8 mouse cellular contexts compared by ENCODE assay signal in the genomic region with DNA sequence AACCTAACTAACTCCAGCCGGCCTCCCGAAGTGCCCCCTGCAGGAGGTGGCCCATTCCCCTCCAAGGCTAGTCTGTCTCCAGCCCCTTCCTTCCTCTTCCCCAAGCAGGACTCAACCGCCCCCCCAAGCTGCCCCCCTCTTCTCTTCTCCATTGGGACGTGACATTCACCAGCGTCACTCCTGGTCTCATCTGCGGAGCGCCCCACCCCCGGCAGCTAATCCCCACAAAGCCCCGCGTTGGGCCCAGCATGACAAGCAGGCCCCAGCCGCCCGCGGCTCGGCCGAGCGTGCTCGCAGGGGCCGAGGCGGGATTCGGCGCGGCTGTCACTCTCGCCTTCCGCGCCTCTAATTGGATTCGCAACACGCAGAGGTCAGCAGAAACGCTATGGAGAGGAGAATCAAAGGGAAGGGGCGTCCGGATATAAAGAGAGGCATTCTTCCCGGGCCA.
DNase-seq lines count a peak whose midpoint lies in the region; ATAC-seq and TF ChIP-seq lines count a peak whose summit lies in the region.

No protein-coding gene starts in this region.

- H3K27me3 ChIP-seq in heart, adult 2 months (ENCODE audit: control insufficient read depth, insufficient read depth, low read length): no peaks in the 10 kb centered on the region
- H3K27me3 ChIP-seq in limb, embryonic 11.5 days (ENCODE audit: control insufficient read depth, insufficient read depth, low read length): no peaks in the 10 kb centered on the region

- no peaks in the 10 kb centered on the region for H3K4me1 ChIP-seq in heart, adult 2 months (ENCODE audit: control insufficient read depth, insufficient read depth, low read length)
- H3K4me1 ChIP-seq in limb, embryonic 11.5 days (ENCODE audit: control insufficient read depth, insufficient read depth, low read length): peaks cover 46% of the 10 kb centered on the region

- ATAC-seq in granulocyte monocyte progenitor cell, adult 5-6 weeks (replicated peaks; ENCODE audit: poor library complexity, severe bottlenecking): peak; percentile 71
- peak; percentile 68 for ATAC-seq in limb, embryonic 11.5 days (ENCODE audit: insufficient number of reproducible peaks, low FRiP score, low TSS enrichment, low read depth)

- no peak overlapping the region for H3K4me3 ChIP-seq in heart, adult 2 months
- H3K4me3 ChIP-seq in limb, embryonic 11.5 days (ENCODE audit: low read depth, low read length): peak overlapping the region; percentile 22

- H3K9ac ChIP-seq in heart, adult 2 months (ENCODE audit: low read depth, low read length): 0 out of 2 replicates have a peak overlapping the region, but pooled peaks have one; percentile 3
- peak overlapping the region; percentile 39 for H3K9ac ChIP-seq in limb, embryonic 11.5 days (ENCODE audit: low read length)

- H3K27ac ChIP-seq in heart, adult 2 months: no peak overlapping the region
- H3K27ac ChIP-seq in limb, embryonic 11.5 days (replicated peaks; ENCODE audit: low read depth, low read length): no peak overlapping the region; the same call in 1 of the 2 replicates

- H3K79me2 ChIP-seq in heart, adult 2 months (replicated peaks; ENCODE audit: control insufficient read depth, insufficient read depth, low read length): no peaks in the 10 kb centered on the region

- no peaks in the 10 kb centered on the region for H3K9me3 ChIP-seq in limb, embryonic 11.5 days (ENCODE audit: control insufficient read depth, low read length)

- peak overlapping the region; percentile 60 for H3K4me2 ChIP-seq in limb, embryonic 11.5 days (ENCODE audit: low read depth, severe bottlenecking)

- no peaks in the 10 kb centered on the region for H3K36me3 ChIP-seq in heart, adult 2 months (ENCODE audit: control insufficient read depth, insufficient read depth, low read length)
- no peaks in the 10 kb centered on the region for H3K36me3 ChIP-seq in limb, embryonic 11.5 days (ENCODE audit: control insufficient read depth, insufficient read depth, low read length)

- no peak for TF ChIP-seq POLR2A in heart, adult 2 months (IDR thresholded peaks at IDR 0.05; ENCODE audit: insufficient read depth, low read depth, low read length)

- intact Hi-C loops in heart, adult 2 months (cut with DNase I): no loop called here

- no peak for TF ChIP-seq EP300 in heart, adult 2 months (IDR thresholded peaks at IDR 0.05; ENCODE audit: insufficient read depth, low read depth, low read length)

- TF ChIP-seq CTCF in heart, adult 2 months (IDR thresholded peaks at IDR 0.05): no peak

- WGBS in heart, adult 2 months: 3% methylated on average over 31 of the region's 31 CpGs
- WGBS in limb, embryonic 11.5 days: under 1% methylated on average over 31 of the region's 31 CpGs

- no peak for DNase-seq in heart, adult 2 months
- no peak for DNase-seq in heart, adult 11 months
- peak; percentile 59 for DNase-seq in ZHBTc4 (ENCODE audit: low read depth, low spot score)
- DNase-seq in limb, embryonic 11.5 days (ENCODE audit: low spot score): peak; percentile 77
- DNase-seq in neural tube, embryonic 10.5 days (ENCODE audit: extremely low spot score, low spot score): peak; percentile 82
- DNase-seq in gastrocnemius, adult 18-20 months (ENCODE audit: low spot score): no peak
- DNase-seq in adrenal gland, adult (ENCODE audit: inconsistent age in 2 of 2, low spot score in 1 of 2): no peak

Comparison
In these comparisons a context has a peak if more than half of its experiments do, and no peak if none do; other contexts are left out.
1. DNase-seq: peak in ZHBTc4 (single experiment), limb, embryonic 11.5 days (single experiment) and neural tube, embryonic 10.5 days (single experiment); none in heart, adult 2 months (0 of 2), heart, adult 11 months (single experiment), gastrocnemius, adult 18-20 months (single experiment) and adrenal gland, adult (0 of 2).